Mouse (Mus musculus): ENCODE measurements around the gene Pkp4.

Pkp4 gene

DNA sequence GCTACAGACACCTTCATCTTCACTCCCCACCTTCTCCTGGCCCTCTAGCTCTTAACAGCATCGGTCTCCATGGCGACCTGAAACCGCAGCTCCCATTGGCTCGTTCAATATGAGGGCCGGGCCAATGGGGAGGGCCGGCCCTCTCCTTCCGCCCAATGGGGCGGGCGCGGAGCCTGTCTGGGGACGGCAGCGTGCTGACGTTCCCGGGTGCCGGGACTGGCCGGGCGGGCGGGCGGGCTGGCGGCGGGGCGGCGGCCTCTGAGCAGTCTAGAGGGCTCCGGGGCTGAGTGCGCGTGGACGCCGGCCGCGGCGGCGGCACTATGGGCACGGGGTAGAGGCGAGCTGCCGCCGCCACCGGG, at the start of gene Pkp4, which contains the start of gene Ccdc148:
Gene Pkp4 (plus strand): TSS at position 246 of the 359 bp plus-strand sequence.
Gene Ccdc148 (minus strand): TSS at position 79 of the 359 bp plus-strand sequence.
- peak; percentile 93 for DNase-seq (ENCODE audit: low read depth, low spot score)

GRCm38 (mm10) chr2:59129023-59129422, 31.6 kb upstream of the Pkp4 start:
- DNase-seq (ENCODE audit: low read depth, low spot score) = no peak

DNA sequence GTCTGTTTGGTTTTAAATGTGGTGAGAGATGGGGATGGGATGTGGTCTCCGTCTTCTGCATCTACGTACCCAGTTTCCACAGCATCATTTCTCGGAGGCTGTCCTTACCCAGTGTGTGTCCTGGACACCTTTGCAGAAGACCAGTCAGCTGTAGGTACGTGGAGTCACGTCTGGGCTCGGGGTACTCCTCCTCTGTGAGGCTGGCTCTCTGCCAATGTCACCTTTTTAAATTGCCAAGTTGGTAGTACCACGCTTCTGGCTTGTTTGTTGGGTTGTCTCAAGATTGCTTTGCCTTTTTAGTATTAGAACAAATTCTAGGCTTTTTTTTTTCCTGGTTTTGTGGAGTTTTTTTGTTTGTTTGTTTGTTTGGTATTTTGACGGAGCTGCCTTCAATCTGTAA, 30.8 kb upstream of the Pkp4 start:
- DNase-seq (ENCODE audit: low read depth, low spot score) = no peak

GRCm38 (mm10) chr2:59131044-59131443, 29.6 kb upstream of the Pkp4 start:
- DNase-seq (ENCODE audit: low read depth, low spot score) = no peak

DNA sequence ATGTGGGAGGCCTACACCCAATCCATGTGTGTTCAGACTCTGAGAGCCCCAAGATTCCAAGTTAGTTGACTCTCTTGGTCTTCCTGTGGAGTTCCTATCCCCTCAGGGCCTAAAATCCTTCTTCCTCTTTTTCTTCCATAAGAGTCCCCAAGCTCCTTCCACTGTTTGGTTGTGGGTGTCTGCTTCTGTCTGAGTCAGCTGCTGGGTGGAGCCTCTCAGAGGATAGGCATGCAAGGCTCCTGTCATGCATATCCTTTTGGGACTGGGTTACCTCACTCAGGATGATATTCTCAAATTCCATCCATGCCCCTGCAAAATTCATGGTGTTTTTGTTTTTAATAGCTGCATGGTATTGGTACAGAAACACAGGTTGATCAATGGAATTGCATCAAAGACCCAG, 5.2 kb upstream of the Pkp4 start:
- no peak for DNase-seq (ENCODE audit: low read depth, low spot score)

- DNase-seq (ENCODE audit: low read depth, low spot score) = no peak
Measured at GRCm38 (mm10) chr2:59158117-59158516, 2.5 kb upstream of the Pkp4 start.

DNA sequence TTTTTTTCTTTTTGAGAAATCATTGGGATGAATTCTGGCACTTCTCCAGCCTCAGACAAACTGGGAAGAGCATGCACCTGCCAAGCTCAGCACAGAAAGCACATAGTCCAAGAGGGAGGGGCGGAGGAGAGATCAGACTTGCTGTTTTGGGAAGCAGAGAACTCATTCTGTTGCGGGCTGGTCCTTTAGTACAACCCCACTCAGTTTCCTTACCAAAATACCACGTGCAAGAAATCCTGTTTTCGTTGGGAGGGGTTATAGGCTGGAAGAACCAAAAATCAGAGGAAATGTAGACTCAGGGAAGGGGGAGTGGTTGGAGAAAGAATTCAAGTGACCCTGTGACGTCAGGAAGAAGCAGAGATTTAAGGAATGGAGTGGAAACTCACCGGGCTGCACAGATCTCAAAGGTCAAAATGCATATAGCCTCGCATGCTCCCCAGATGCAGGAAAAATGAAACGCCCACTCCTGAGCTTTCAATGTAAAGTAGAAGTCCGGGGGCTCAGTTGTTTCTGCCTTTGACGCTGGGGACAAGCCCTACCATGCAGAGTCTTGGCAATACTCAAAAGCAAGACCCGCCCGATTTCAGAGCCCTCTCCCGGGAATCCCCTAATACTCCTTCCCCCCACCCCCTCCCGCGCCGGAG, 567 bp upstream of the Pkp4 start:
- DNase-seq (ENCODE audit: low read depth, low spot score) = no peak

- no peak for DNase-seq (ENCODE audit: low read depth, low spot score)
Measured at GRCm38 (mm10) chr2:59161021-59161440, 381 bp downstream of the Pkp4 start.

DNA sequence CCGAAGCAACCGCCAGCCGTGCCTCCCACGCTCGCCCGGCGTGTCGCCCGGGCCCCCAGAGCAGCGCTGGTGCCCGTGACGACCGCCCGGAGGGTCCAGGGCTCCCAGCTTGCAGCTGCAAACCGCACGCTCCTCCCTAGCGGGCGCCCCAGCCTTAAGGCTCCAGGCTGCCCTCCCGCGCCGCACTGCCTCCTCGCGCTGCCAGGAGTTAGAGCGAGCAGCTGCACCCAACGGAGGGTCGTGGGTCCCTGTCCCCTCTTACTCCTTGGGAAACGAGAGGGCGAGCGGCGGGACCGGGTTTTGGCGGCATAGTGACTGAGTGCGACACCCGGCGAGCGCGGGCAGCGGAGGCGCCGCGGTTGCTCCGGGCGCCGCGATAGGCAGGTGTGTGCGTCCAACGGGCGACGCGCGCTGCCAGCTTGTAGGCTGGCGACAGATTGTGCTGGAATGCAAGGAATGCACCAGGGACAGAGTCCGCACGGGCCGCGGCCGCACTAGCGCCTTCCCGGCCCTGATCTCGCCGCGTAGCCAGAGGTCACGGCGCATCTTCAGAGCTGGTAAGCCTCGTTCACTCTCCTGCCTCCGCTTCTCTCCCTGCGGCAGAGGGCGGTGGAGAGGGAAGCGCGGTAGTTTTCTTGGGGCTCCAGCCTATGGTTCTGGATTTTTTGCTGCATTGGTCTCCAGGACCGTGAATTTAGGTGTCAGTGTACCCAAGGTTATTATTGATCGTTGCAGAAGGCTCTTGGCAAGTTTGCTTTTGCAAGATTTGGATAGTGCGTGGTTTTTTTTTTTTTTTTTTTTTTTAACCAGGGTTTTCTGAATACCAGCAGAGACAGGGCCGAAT, 1.0 kb downstream of the Pkp4 start:
- DNase-seq (ENCODE audit: low read depth, low spot score) = peak; percentile 70

DNA sequence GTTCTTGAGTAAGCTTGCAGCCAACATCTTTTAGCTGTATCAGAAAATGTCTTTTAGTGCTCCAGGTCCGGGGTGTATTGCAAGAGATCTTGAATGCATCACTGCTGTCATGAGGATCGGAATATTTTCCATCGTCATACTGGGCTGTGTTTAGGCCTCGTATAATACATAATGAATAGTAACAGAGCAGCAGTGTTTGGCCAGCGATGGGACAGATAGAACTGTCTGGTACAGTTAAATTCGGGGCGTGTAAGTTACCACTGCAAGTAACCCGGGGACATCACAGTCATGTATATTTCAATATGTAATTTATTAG, 1.6 kb downstream of the Pkp4 start:
- no peak for DNase-seq (ENCODE audit: low read depth, low spot score)

GRCm38 (mm10) chr2:59166976-59167375, 6.3 kb downstream of the Pkp4 start:
- peak; percentile 30 for DNase-seq (ENCODE audit: low read depth, low spot score)

DNA sequence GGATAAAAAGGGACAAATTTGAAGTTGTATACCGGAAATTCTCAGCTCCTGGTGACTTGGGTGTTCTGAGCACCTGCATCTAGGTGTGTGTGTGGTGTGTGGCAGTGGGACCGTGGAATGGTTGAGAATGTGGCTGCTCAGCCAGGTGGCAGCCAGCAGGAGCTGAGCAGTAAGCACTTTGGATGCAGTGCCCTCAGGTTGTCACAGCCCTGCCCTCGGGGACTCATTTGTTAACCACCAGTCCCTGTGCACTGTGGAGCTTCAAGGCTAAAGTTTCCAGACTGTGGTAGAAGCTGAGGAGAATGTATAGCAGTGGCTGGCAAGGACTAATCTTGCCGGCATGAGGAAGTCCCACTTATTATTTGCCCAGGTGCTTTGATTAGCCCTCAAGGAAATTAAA, 7.2 kb downstream of the Pkp4 start:
- no peak for DNase-seq (ENCODE audit: low read depth, low spot score)

GRCm38 (mm10) chr2:59169572-59170207, 9.0 kb downstream of the Pkp4 start:
- DNase-seq (ENCODE audit: low read depth, low spot score) = no peak

- no peak for DNase-seq (ENCODE audit: low read depth, low spot score)
Measured at GRCm38 (mm10) chr2:59170208-59170589, 9.5 kb downstream of the Pkp4 start.

DNA sequence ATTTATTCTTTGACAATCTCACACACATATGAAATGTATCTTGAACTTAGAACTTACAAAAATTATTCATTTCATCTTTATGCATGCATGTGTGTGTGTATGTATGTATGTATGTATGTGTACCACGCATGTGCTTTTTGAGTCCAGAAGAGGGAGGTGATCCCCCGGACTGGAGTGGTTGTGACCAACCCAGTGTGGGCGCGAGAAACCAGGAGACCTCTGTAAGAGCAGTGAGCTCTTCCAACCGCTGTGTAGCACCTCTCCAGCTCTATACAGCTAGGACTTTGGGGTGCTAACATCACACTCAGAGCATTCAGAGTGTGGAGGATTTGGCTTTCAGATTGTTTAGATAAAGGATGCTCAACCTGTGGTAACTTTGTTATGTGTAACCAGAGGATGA, 9.9 kb downstream of the Pkp4 start:
- no peak for DNase-seq (ENCODE audit: low read depth, low spot score)

DNA sequence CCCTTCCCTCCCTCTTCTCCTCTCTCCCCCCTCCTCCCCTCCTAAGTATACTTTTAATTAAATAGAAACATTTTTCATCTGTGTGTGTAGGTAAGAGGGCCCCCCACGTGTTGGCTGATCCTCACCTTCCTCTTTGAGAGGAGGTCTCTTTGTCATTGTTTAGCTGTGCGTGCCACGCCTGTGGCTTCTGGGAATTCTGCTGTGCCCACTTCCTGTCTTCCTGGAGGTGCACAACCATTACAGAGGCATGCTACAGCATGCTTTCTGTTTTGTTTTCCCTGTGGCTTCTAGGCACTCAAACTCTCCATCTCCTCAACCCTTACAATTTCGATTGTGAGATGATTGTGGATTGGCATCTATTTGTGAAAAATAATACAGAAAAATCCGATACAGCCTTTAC, 10.9 kb downstream of the Pkp4 start:
- no peak for DNase-seq (ENCODE audit: low read depth, low spot score)

DNA sequence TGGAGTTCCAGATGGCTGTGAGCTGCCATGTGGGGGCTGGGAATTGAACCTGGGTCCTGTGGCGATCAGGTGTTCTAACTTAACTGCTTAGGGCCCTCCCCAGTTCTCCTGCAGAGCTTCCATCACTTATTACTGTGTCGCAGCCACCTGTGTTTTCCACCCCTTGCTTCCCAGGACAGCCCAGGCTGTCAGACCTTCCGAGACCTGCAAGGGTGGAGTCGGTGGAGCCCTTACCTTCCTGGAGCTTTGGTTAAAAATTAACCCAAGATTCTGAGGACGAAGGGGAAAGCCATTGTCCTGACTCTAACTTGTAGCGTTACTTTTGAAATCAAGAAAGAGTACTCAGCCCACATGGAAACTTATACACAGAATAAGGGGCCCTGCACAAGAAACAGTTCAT, 15.3 kb downstream of the Pkp4 start:
- DNase-seq (ENCODE audit: low read depth, low spot score) = no peak

GRCm38 (mm10) chr2:59178191-59178590, 17.5 kb downstream of the Pkp4 start:
- no peak for DNase-seq (ENCODE audit: low read depth, low spot score)

GRCm38 (mm10) chr2:59178960-59179359, 18.3 kb downstream of the Pkp4 start:
- DNase-seq (ENCODE audit: low read depth, low spot score) = no peak

DNA sequence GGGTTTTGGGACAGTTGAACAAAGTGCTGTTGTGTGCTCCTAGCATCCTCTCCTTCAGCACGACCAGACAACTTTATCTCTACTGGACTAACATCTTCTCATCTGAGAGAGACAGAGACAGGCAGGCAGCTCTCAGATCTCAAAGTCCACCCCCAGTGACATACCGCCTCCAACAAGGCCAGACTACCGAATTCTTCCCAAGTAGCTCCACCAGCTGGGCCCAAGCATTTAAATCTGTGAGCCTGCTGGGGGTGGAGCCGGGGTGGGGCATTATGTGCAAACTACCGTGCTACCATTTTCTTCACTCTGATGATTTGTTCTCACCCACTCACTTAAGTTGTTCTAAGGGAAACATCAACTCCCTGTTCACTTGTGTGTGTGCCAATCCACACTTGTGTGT, 18.8 kb downstream of the Pkp4 start:
- DNase-seq (ENCODE audit: low read depth, low spot score) = no peak

- DNase-seq (ENCODE audit: low read depth, low spot score) = no peak
Measured at GRCm38 (mm10) chr2:59181321-59182113, 20.9 kb downstream of the Pkp4 start.

DNA sequence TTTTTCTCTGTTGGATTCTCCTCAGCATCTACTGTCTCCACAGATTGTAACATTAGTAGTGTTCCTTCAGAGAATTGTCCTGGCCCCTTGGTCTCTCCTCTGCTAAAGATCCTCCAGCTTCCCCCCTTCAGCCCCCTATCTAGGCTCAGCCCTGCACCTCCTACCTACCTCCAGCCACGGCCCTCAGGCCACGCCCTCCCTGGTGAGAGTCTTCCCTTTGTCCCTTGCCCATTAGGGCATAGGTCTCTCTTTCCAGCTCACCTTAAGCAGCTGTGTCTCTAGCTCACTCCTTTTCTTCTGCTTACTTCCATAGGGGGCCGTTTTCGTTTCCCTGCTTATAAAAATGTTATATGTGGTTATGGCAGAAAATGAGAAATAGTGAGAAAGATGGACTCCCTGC, 22.9 kb downstream of the Pkp4 start:
- no peak for DNase-seq (ENCODE audit: low read depth, low spot score)

Data from CD4-positive helper T cell, adult 2 months (primary cell).